ENCODE assay signal across 17 mouse cellular contexts in the genomic region with DNA sequence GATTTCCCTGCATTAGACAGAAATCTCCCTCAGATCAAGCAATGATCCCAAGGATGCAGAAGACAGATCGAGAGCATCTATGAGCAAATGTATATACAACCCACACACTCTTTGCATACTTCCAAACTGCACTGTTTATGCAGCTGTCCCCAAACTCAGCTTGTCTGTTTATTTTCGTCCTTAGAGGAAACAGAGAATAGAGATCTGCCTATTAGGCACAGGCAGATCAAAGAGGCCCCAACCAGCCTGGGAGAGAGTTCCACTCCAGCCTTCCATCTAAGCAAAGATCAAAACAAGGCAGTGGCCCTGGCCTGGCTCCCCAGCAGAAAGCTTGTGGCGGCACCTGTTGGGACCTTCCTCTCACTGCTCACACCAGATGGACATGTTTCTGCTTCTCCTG. TPM values are rescaled to one million over a fixed set of nuclear protein-coding genes. Genes with fewer than 3 reads are reported as not detected.
"Had no signal": no experiment of that assay in that cellular context is flagged by ENCODE, and none has a peak within 500 bp of the region (broad histone marks: within the 10 kb centered on the region; RNA-seq: fewer than 3 reads in every experiment).

No protein-coding gene starts in this region.

- H3K4me3 ChIP-seq: kidney, embryonic 15.5 days; left cerebral cortex, adult 2 months; liver, embryonic 13.5 days had no signal

- H3K27me3 ChIP-seq: kidney, embryonic 15.5 days; liver, embryonic 13.5 days had no signal

- H3K9ac ChIP-seq: kidney, embryonic 15.5 days; liver, embryonic 13.5 days had no signal

- H3K27ac ChIP-seq: kidney, embryonic 15.5 days; left cerebral cortex, adult 2 months; liver, embryonic 13.5 days had no signal

- H3K9me3 ChIP-seq: kidney, embryonic 15.5 days; liver, embryonic 13.5 days had no signal

- DNase-seq: kidney, adult 11 months; kidney, adult 8-10 months; kidney, postnatal 10 days; kidney, postnatal 36 days; layer of hippocampus, postnatal 36 days; left cerebral cortex, postnatal 4 days; liver, embryonic 13.5 days; lung, postnatal 14 days; midbrain, embryonic 14.5 days; thymus, postnatal 25 days had no signal

- H3K4me2 ChIP-seq: kidney, embryonic 15.5 days; liver, embryonic 13.5 days; midbrain, embryonic 11.5 days had no signal

- H3K36me3 ChIP-seq: kidney, embryonic 15.5 days; liver, embryonic 13.5 days had no signal

- H3K4me1 ChIP-seq: kidney, embryonic 15.5 days; liver, embryonic 13.5 days had no signal

RNA-seq across cellular contexts. Expression of gene Barx2, which starts 27.0 kb away (rescaled TPM):
- polyA plus RNA-seq: liver, adult 2 months; liver, embryonic 13.5 days; liver, embryonic 16.5 days; midbrain, embryonic 11.5 days; neural tube, embryonic 14.5 days; spleen, adult 2 months had no signal
